Mouse (Mus musculus) CH12.LX (cell line): ENCODE data around the gene Syn3. TPM values are rescaled to one million over a fixed set of nuclear protein-coding genes. Genes with fewer than 3 reads are reported as not detected.

Source experiments
- DNase-seq: peaks from one replicate; pipeline ENCODE4 v3.0.0-alpha.2; 2013; ENCODE audit errors: extremely low read depth
- H3K27ac ChIP-seq: 2 replicates; pipeline ENCODE4 v1.5.1; 2012; ENCODE audit warnings: low read depth, mild to moderate bottlenecking, control low read depth, moderate library complexity; ENCODE audit not compliant: insufficient read depth
- H3K27me3 ChIP-seq: replicated peaks from 2 replicates; pipeline ENCODE3; 2012; ENCODE audit warnings: inconsistent platforms
- H3K36me3 ChIP-seq, 2 experiments: replicated peaks in 1 of 2; 2 replicates each; pipeline versions ENCODE3 to v1.6.1; 2012; ENCODE audit warnings: inconsistent platforms in 1 of 2, low read length in 1 of 2, mild to moderate bottlenecking in 1 of 2, mixed read lengths in 1 of 2, moderate library complexity in 1 of 2; ENCODE audit not compliant: control insufficient read depth in 1 of 2, insufficient read depth in 1 of 2
- H3K4me1 ChIP-seq, 2 experiments: 2 replicates each; pipeline ENCODE4 v1.6.1; 2012; ENCODE audit warnings: inconsistent platforms in 1 of 2, moderate library complexity in 1 of 2; ENCODE audit not compliant: insufficient read depth in 2 of 2, control insufficient read depth in 1 of 2
- H3K4me2 ChIP-seq: 2 replicates; pipeline ENCODE4 v1.6.1; 2012; ENCODE audit warnings: low read depth, mild to moderate bottlenecking, control low read depth; ENCODE audit not compliant: poor library complexity, insufficient read depth, severe bottlenecking
- H3K4me3 ChIP-seq, 3 experiments: fragments of 150-350 bp in 1 of 3; sonication (generic) in 1 of 3; replicated peaks in 1 of 3; 2 replicates each; pipeline versions ENCODE3 to v1.5.1; 2011 to 2012; ENCODE audit warnings: low read depth in 2 of 3, low read length in 2 of 3, mild to moderate bottlenecking in 2 of 3, moderate library complexity in 2 of 3, control low read depth in 1 of 3, improper control_type of control experiment in 1 of 3, inconsistent platforms in 1 of 3, mixed read lengths in 1 of 3; ENCODE audit not compliant: poor library complexity in 1 of 3
- H3K79me2 ChIP-seq: replicated peaks from 2 replicates; pipeline ENCODE4 v1.6.1; 2012; ENCODE audit warnings: mild to moderate bottlenecking, moderate library complexity; ENCODE audit not compliant: control insufficient read depth, poor library complexity, insufficient read depth, severe bottlenecking; ENCODE audit errors: extremely low read depth
- H3K9ac ChIP-seq: 2 replicates; pipeline ENCODE4 v1.6.1; 2012; ENCODE audit warnings: low read depth, mild to moderate bottlenecking, control low read depth, moderate library complexity; ENCODE audit not compliant: insufficient read depth
- H3K9me3 ChIP-seq: replicated peaks from 2 replicates; pipeline ENCODE3; 2012; ENCODE audit warnings: low read length, inconsistent platforms, mixed read lengths
- CHD2 ChIP-seq: IDR thresholded peaks from 2 replicates; pipeline ENCODE4 v1.6.1; 2011; ENCODE audit warnings: low read length, improper control_type of control experiment
- CTCF ChIP-seq, 2 experiments: IDR thresholded peaks in 1 of 2; conservative IDR thresholded peaks in 1 of 2; 2 replicates each; pipeline ENCODE4 v1.5.1; 2011 to 2012; ENCODE audit warnings: low read depth in 2 of 2, low read length in 2 of 2, improper control_type of control experiment in 1 of 2, inconsistent platforms in 1 of 2, mild to moderate bottlenecking in 1 of 2, moderate library complexity in 1 of 2
- E2F4 ChIP-seq: IDR thresholded peaks from 2 replicates; pipeline ENCODE4 v1.6.1; 2011; ENCODE audit warnings: low read depth, low read length, improper control_type of control experiment; ENCODE audit not compliant: insufficient replicate concordance
- ELF1 ChIP-seq: IDR thresholded peaks from 2 replicates; pipeline ENCODE4 v1.6.1; 2014; ENCODE audit warnings: low read depth, mild to moderate bottlenecking, inconsistent platforms, low read length, improper control_type of control experiment
- HCFC1 ChIP-seq: IDR thresholded peaks from 2 replicates; pipeline ENCODE4 v1.6.1; 2012; ENCODE audit warnings: low read depth, mild to moderate bottlenecking, inconsistent platforms, low read length, improper control_type of control experiment
- MAFK ChIP-seq: IDR thresholded peaks from 2 replicates; pipeline ENCODE4 v1.6.1; 2011; ENCODE audit warnings: low read length, improper control_type of control experiment; ENCODE audit not compliant: insufficient replicate concordance
- MAX ChIP-seq: IDR thresholded peaks from 2 replicates; pipeline ENCODE4 v1.6.1; 2011; ENCODE audit warnings: low read length, improper control_type of control experiment
- MAZ ChIP-seq: IDR thresholded peaks from 2 replicates; pipeline ENCODE4 v1.6.1; 2012; ENCODE audit warnings: low read depth, mild to moderate bottlenecking, inconsistent platforms, low read length, improper control_type of control experiment, moderate library complexity
- MEF2A ChIP-seq: IDR thresholded peaks from 2 replicates; pipeline ENCODE4 v1.6.1; 2014; ENCODE audit warnings: low read depth, mild to moderate bottlenecking, inconsistent platforms, low read length, improper control_type of control experiment, borderline replicate concordance
- NRF1 ChIP-seq: IDR thresholded peaks from 2 replicates; pipeline ENCODE4 v1.6.1; 2014; ENCODE audit warnings: low read depth, mild to moderate bottlenecking, inconsistent platforms, low read length, improper control_type of control experiment, moderate library complexity
- POLR2A ChIP-seq: IDR thresholded peaks from 2 replicates; pipeline ENCODE4 v1.6.1; 2011; ENCODE audit warnings: low read depth, mild to moderate bottlenecking, improper control_type of control experiment, low read length
- SMC3 ChIP-seq: IDR thresholded peaks from 2 replicates; pipeline ENCODE4 v1.6.1; 2011; ENCODE audit warnings: low read depth, low read length, improper control_type of control experiment
- USF2 ChIP-seq: conservative IDR thresholded peaks from 2 replicates; pipeline ENCODE4 v1.6.1; 2011; ENCODE audit warnings: low read depth, low read length, improper control_type of control experiment
- ZKSCAN1 ChIP-seq: IDR thresholded peaks from 2 replicates; pipeline ENCODE4 v1.6.1; 2012; ENCODE audit warnings: low read depth, inconsistent platforms, low read length, improper control_type of control experiment, borderline replicate concordance
- dilution Hi-C: fragments of 300-500 bp; cut with MboI; formaldehyde crosslinking; loops from 2 replicates; pipeline ENCODE4 v1.14.3; 2020; ENCODE audit warnings: low sequenced_read_pairs; ENCODE audit not compliant: extremely low pct_unique_long_range_greater_than_20kb, extremely low pct_ligation_motif_present
- in situ Hi-C: fragments of 300-500 bp; cut with MboI; formaldehyde crosslinking; loops from 3 replicates; pipeline ENCODE4 v1.14.3; 2019; ENCODE audit warnings: low sequenced_read_pairs, low pct_ligation_motif_present, low pct_unique_long_range_greater_than_20kb, mixed read lengths
- polyA plus RNA-seq: library from polyadenylated mRNA; unstranded; fragments of >175 nt; gene quantifications from 2 replicates; pipeline ENCODE4 v1.2.1, GENCODE M21; 2012; ENCODE audit warnings: low read depth; ENCODE audit not compliant: insufficient read length
- total RNA-seq, 2 experiments: library from RNA; depleted of rRNA; stranded (reverse); fragments of 300-350 nt in 1 of 2; fragments of >200 nt in 1 of 2; gene quantifications; 2 replicates each; pipeline ENCODE4 v1.2.3; 2012 to 2014

Gene Syn3
- total and polyA plus RNA-seq, 3 experiments = 2.8 to 8.9 (median 5.6) TPM

- Histone ChIP-seq H3K4me1 (no peaks in the 10 kb centered on the region), H3K27ac (no peak overlapping the region), H3K27me3 (no peaks in the 10 kb centered on the region), H3K79me2 (no peaks in the 10 kb centered on the region), H3K4me2 (no peak overlapping the region), H3K9ac (no peak overlapping the region), H3K9me3 (no peaks in the 10 kb centered on the region), H3K4me3 (no peak overlapping the region), H3K36me3 (peaks cover 0 to 7% of the 10 kb centered on the region in 2 experiments)
- TF ChIP-seq POLR2A = no peak
- TF ChIP-seq MAFK = no peak
- no peak for DNase-seq
- dilution Hi-C loops (no loop called here), in situ Hi-C loops (no loop called here)
Observed at GRCm38 (mm10) chr10:86193863-86194434, 304.7 kb downstream of the Syn3 start.

GRCm38 (mm10) chr10:86188614-86189013, 310.1 kb downstream of the Syn3 start:
- peaks cover 0 to 4% of the 10 kb centered on the region in 2 experiments; a peak in 1 of 4 replicates for H3K4me1 ChIP-seq
- in situ Hi-C loops = no loop called here
- TF ChIP-seq SMC3 = no peak
- no peak for TF ChIP-seq NRF1
- TF ChIP-seq USF2 = no peak
- no peak for TF ChIP-seq ELF1
- TF ChIP-seq E2F4 = no peak
- no peak for TF ChIP-seq MEF2A
- no peak for TF ChIP-seq ZKSCAN1

GRCm38 (mm10) chr10:86187881-86188280, 310.8 kb downstream of the Syn3 start:
- Histone ChIP-seq H3K27me3 (no peaks in the 10 kb centered on the region), H3K4me2 (no peak overlapping the region), H3K4me3 (no peak overlapping the region), H3K79me2 (no peaks in the 10 kb centered on the region), H3K4me1 (peaks cover 0 to 4% of the 10 kb centered on the region in 2 experiments; a peak in 1 of 4 replicates), H3K9ac (no peak overlapping the region), H3K9me3 (no peaks in the 10 kb centered on the region), H3K27ac (no peak overlapping the region), H3K36me3 (peaks cover 0 to 7% of the 10 kb centered on the region in 2 experiments)
- TF ChIP-seq MAX (no peak), HCFC1 (no peak), E2F4 (no peak), MAZ (no peak), ZKSCAN1 (no peak), CTCF (conservative IDR thresholded peaks at IDR 0.05 in 1 of 2, IDR thresholded peaks at IDR 0.05 in 1 of 2; ENCODE audit: low read depth in 2 of 2, low read length in 2 of 2) (no peak), CHD2 (no peak)
- in situ Hi-C loops (no loop called here), dilution Hi-C loops (no loop called here)
- DNase-seq = no peak

More at GRCm38 (mm10) chr10:86188614-86189013, 310.1 kb downstream of the Syn3 start:
- no peak overlapping the region for H3K27ac ChIP-seq
- H3K79me2 ChIP-seq = no peaks in the 10 kb centered on the region
- H3K9me3 ChIP-seq = no peaks in the 10 kb centered on the region
- DNase-seq = no peak
- H3K4me3 ChIP-seq = no peak overlapping the region
- H3K9ac ChIP-seq = no peak overlapping the region
- peaks cover 0 to 7% of the 10 kb centered on the region in 2 experiments for H3K36me3 ChIP-seq
- H3K27me3 ChIP-seq = no peaks in the 10 kb centered on the region
- dilution Hi-C loops = no loop called here
- H3K4me2 ChIP-seq = no peak overlapping the region
